Mouse (Mus musculus): Measurements from ENCODE around the gene Arl1. TPM values are rescaled to one million over a fixed set of nuclear protein-coding genes. Genes with fewer than 3 reads are reported as not detected.

The Arl1 gene
- polyA plus RNA-seq (2014; fragmentation: Nextera tagmentation; extraction: Ambion mirVana) = 177 and 184 TPM in 2 replicates

DNA sequence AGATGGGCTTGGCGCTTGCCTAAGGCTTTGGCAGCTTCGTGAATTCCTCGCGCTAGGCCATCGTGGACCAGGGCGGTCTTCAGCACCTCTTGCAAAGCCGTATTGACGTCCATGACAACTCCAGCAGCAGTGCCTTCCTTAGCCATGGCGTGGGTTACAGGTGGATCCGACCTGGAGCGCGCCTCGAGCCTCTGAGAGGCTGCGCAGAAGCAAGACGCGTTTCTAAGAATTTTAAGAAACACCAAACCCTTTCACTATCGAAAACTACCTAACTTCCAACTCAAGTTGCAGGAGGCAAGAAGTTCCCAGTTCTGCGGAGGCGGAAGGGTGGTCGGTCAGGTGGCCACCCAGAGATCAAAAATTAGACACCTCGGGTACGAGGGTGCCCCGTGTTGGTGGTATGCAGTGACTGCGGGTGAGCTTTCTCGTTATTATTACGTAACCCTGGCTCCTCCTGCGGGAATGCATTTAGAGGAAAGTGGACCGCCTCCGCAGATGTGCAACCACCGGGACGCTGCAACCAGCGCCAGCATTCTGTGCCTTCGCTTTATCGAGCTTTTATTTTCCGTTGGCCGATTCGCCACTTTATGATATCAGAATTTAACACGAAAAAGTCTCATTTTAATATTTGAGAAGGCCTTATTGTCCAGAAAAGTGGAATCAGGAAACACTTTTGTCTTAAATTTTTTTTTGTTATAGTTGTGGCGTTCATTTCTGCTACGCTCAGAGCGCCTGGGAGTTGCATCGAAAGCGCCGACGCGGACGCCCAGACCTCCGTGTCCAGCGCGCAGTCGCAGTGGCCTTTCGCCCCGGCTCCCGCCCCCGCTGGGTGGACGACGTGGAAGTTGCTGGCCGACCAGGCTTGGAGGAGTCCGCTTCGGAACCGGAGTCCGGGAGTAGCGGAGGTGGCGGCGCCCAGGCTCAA is at the start of gene Arl1:
TSS of gene Arl1 (plus strand) at position 288 of the 925 bp plus-strand sequence.
- peak; percentile 91 for DNase-seq (ENCODE audit: low spot score)
- peak within 1 kb of the TSS; percentile 95 for H3K9ac ChIP-seq (ENCODE audit: low read length)
- no peaks in the 10 kb centered on the region for H3K9me3 ChIP-seq (ENCODE audit: control insufficient read depth, low read length)
- WGBS = under 1% methylated on average over 65 of the region's 65 CpGs
- ATAC-seq (ENCODE audit: insufficient number of reproducible peaks, low FRiP score, low TSS enrichment, low read depth) = peak; percentile 94
- H3K4me2 ChIP-seq (ENCODE audit: low read depth, severe bottlenecking) = peak within 1 kb of the TSS; percentile 78
- H3K27me3 ChIP-seq (ENCODE audit: control insufficient read depth, insufficient read depth, low read length) = no peaks in the 10 kb centered on the region
- peak within 1 kb of the TSS; percentile 50; the same call in 1 of the 2 replicates for H3K27ac ChIP-seq (replicated peaks; ENCODE audit: low read depth, low read length)
- H3K4me1 ChIP-seq (ENCODE audit: control insufficient read depth, insufficient read depth, low read length) = peaks cover 4% of the 10 kb centered on the region
- no peaks in the 10 kb centered on the region for H3K36me3 ChIP-seq (ENCODE audit: control insufficient read depth, insufficient read depth, low read length)
- peak within 1 kb of the TSS; percentile 100 for H3K4me3 ChIP-seq (ENCODE audit: low read depth, low read length)

DNA sequence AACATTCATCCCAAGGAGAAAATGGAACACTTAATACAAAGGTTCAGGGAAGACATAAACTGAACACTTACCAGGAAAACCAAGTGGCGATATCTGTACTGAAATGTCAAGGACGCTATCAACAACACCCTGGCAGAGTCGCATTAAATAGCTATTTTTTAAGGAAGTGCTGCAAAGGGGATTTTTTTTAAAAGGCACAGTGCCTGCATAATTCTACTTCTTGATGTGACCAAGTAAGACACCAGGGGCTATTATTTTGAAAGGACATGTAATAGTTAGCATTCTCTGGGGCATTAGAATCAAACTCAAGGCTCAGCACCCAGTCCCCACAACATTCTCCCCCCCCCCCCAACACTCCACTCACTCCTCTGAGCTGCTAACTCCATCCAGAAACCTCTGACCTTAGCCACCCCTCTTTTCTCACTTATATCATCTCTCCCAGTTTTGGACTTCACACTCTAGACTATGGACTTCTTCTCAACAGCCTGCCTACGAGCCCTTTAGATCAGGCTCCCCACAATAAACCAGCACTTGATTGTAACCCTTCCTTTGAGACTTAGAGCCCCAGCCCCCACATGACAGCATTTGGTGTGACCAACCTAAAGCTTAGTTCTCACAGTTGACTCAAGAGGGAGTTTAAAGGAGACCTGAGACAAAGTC is 47.6 kb upstream of the Arl1 start:
- Histone ChIP-seq H3K27me3 (ENCODE audit: control insufficient read depth, insufficient read depth, low read length) (no peaks in the 10 kb centered on the region), H3K36me3 (ENCODE audit: control insufficient read depth, insufficient read depth, low read length) (no peaks in the 10 kb centered on the region), H3K9ac (ENCODE audit: low read length) (no peak overlapping the region), H3K4me3 (ENCODE audit: low read depth, low read length) (no peak overlapping the region), H3K4me1 (ENCODE audit: control insufficient read depth, insufficient read depth, low read length) (no peaks in the 10 kb centered on the region), H3K9me3 (ENCODE audit: control insufficient read depth, low read length) (no peaks in the 10 kb centered on the region), H3K27ac (replicated peaks; ENCODE audit: low read depth, low read length) (no peak overlapping the region), H3K4me2 (ENCODE audit: low read depth, severe bottlenecking) (no peak overlapping the region)
- ATAC-seq (ENCODE audit: insufficient number of reproducible peaks, low FRiP score, low TSS enrichment, low read depth) = no peak
- DNase-seq (ENCODE audit: low spot score) = no peak
- WGBS = 88% methylated on average over 4 of the region's 4 CpGs

DNA sequence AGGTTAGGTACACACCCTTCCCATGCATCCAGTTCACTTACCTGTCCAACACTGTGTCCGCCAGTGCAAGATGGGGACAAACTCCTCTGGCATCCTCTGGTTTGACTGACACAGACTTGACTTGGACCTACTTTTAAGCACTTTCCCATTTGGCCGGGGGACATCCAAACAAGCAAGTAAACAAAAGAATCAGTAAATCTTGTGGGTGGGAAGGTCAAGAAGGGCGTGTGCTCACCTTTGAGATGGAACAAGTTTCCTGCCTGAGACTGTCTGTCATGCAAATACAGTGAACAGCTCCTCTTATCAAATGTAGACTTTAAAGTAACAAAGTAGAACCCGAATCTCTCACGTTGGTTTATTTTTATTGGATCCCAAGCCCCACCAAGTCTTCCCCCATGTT is 45.7 kb upstream of the Arl1 start, which contains the start of gene Spic:
TSS of gene Spic (minus strand) at position 91 of the 400 bp plus-strand sequence.
- Histone ChIP-seq H3K4me3 (ENCODE audit: low read depth, low read length) (no peak within 1 kb of the TSS), H3K9ac (ENCODE audit: low read length) (no peak within 1 kb of the TSS), H3K9me3 (ENCODE audit: control insufficient read depth, low read length) (no peaks in the 10 kb centered on the region), H3K4me2 (ENCODE audit: low read depth, severe bottlenecking) (no peak within 1 kb of the TSS), H3K27me3 (ENCODE audit: control insufficient read depth, insufficient read depth, low read length) (no peaks in the 10 kb centered on the region), H3K36me3 (ENCODE audit: control insufficient read depth, insufficient read depth, low read length) (no peaks in the 10 kb centered on the region), H3K4me1 (ENCODE audit: control insufficient read depth, insufficient read depth, low read length) (no peaks in the 10 kb centered on the region), H3K27ac (replicated peaks; ENCODE audit: low read depth, low read length) (no peak within 1 kb of the TSS)
- 75% methylated on average over 5 of the region's 5 CpGs for WGBS
- ATAC-seq (ENCODE audit: insufficient number of reproducible peaks, low FRiP score, low TSS enrichment, low read depth) = no peak
- no peak for DNase-seq (ENCODE audit: low spot score)

GRCm38 (mm10) chr10:88700938-88701337 is 29.7 kb upstream of the Arl1 start:
- Histone ChIP-seq H3K4me1 (ENCODE audit: control insufficient read depth, insufficient read depth, low read length) (no peaks in the 10 kb centered on the region), H3K36me3 (ENCODE audit: control insufficient read depth, insufficient read depth, low read length) (no peaks in the 10 kb centered on the region), H3K9me3 (ENCODE audit: control insufficient read depth, low read length) (no peaks in the 10 kb centered on the region), H3K27ac (replicated peaks; ENCODE audit: low read depth, low read length) (no peak overlapping the region), H3K27me3 (ENCODE audit: control insufficient read depth, insufficient read depth, low read length) (no peaks in the 10 kb centered on the region), H3K9ac (ENCODE audit: low read length) (no peak overlapping the region), H3K4me3 (ENCODE audit: low read depth, low read length) (no peak overlapping the region), H3K4me2 (ENCODE audit: low read depth, severe bottlenecking) (no peak overlapping the region)
- DNase-seq (ENCODE audit: low spot score) = no peak
- 74% methylated on average over 6 of the region's 6 CpGs for WGBS
- ATAC-seq (ENCODE audit: insufficient number of reproducible peaks, low FRiP score, low TSS enrichment, low read depth) = no peak

DNA sequence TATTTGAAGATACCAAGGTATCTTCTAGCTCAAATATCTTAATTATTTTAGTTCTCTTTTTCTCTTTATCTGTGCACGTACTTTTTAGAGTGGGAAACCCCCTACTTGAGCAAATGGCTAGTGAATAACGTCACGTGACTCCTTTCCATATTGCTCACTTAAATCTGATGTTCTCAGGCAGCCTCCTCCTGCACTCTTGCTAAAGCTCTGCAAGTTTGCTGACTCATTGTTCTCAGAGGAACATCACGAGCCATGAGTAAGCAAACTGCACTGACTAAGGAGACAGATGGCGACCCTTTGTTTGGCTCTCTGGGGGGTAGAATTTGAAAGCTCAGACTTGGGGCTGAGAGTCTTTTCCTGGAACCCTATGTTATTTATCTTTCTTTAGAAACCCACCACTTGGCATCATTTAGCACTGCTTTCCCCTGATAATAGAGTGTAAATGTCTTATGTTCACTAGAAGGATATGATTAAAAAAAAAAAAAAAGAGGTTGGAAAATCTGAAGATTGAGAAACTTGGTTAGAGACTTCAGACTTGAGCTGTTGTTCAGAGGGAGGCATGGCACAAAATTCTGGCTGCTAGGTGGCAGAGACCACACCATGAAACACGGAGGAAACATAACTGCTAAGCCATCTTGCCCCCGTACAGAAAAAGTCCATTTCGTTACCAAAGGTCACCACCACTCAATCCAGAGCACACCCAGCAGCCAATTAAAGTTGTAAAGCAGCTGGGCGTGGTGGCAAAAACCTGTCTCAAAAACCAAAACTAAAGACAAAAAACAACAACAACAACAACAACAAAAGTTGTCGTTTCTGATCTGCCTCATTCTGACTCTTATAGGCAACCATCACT is 21.8 kb upstream of the Arl1 start:
- H3K9me3 ChIP-seq (ENCODE audit: control insufficient read depth, low read length) = no peaks in the 10 kb centered on the region
- no peak overlapping the region for H3K9ac ChIP-seq (ENCODE audit: low read length)
- H3K4me2 ChIP-seq (ENCODE audit: low read depth, severe bottlenecking) = no peak overlapping the region
- ATAC-seq (ENCODE audit: insufficient number of reproducible peaks, low FRiP score, low TSS enrichment, low read depth) (no peak), DNase-seq (ENCODE audit: low spot score) (no peak)
- 68% methylated on average over 10 of the region's 10 CpGs for WGBS
- no peaks in the 10 kb centered on the region for H3K36me3 ChIP-seq (ENCODE audit: control insufficient read depth, insufficient read depth, low read length)
- H3K27me3 ChIP-seq (ENCODE audit: control insufficient read depth, insufficient read depth, low read length) = no peaks in the 10 kb centered on the region
- no peak overlapping the region for H3K27ac ChIP-seq (replicated peaks; ENCODE audit: low read depth, low read length)
- H3K4me3 ChIP-seq (ENCODE audit: low read depth, low read length) = no peak overlapping the region
- H3K4me1 ChIP-seq (ENCODE audit: control insufficient read depth, insufficient read depth, low read length) = no peaks in the 10 kb centered on the region

DNA sequence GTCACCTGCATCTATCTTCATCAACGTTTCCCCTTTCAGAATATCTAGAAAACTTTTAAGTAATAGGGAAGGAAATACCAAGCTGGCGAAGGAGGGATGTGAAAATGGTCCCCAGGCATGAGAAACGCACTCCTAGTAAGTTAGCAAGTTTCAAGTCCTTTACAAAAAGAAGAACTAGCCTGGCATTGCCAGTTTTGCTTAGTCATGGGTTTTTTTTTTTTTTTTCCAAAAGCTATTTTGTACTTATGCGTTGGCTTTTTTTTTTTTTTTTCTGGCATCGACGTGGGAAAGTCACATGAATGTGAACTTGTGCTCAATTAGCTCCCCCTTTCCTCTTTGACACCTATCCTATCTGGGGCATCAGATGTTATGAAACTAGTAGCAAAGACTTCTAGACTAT is 18.3 kb upstream of the Arl1 start:
- Histone ChIP-seq H3K9ac (ENCODE audit: low read length) (no peak overlapping the region), H3K4me1 (ENCODE audit: control insufficient read depth, insufficient read depth, low read length) (0 out of 2 replicates have a peak, but pooled peaks cover 2% of the 10 kb centered on the region), H3K27me3 (ENCODE audit: control insufficient read depth, insufficient read depth, low read length) (no peaks in the 10 kb centered on the region), H3K9me3 (ENCODE audit: control insufficient read depth, low read length) (no peaks in the 10 kb centered on the region), H3K27ac (replicated peaks; ENCODE audit: low read depth, low read length) (no peak overlapping the region), H3K4me3 (ENCODE audit: low read depth, low read length) (no peak overlapping the region), H3K36me3 (ENCODE audit: control insufficient read depth, insufficient read depth, low read length) (no peaks in the 10 kb centered on the region), H3K4me2 (ENCODE audit: low read depth, severe bottlenecking) (no peak overlapping the region)
- 81% methylated on average over 6 of the region's 6 CpGs for WGBS
- no peak for DNase-seq (ENCODE audit: low spot score)
- ATAC-seq (ENCODE audit: insufficient number of reproducible peaks, low FRiP score, low TSS enrichment, low read depth) = no peak

GRCm38 (mm10) chr10:88714744-88715143 is 15.9 kb upstream of the Arl1 start:
- DNase-seq (ENCODE audit: low spot score) (no peak), ATAC-seq (ENCODE audit: insufficient number of reproducible peaks, low FRiP score, low TSS enrichment, low read depth) (no peak)
- Histone ChIP-seq H3K4me3 (ENCODE audit: low read depth, low read length) (no peak overlapping the region), H3K4me2 (ENCODE audit: low read depth, severe bottlenecking) (no peak overlapping the region), H3K36me3 (ENCODE audit: control insufficient read depth, insufficient read depth, low read length) (no peaks in the 10 kb centered on the region), H3K4me1 (ENCODE audit: control insufficient read depth, insufficient read depth, low read length) (0 out of 2 replicates have a peak, but pooled peaks cover 2% of the 10 kb centered on the region), H3K27me3 (ENCODE audit: control insufficient read depth, insufficient read depth, low read length) (no peaks in the 10 kb centered on the region), H3K9me3 (ENCODE audit: control insufficient read depth, low read length) (no peaks in the 10 kb centered on the region), H3K9ac (ENCODE audit: low read length) (no peak overlapping the region), H3K27ac (replicated peaks; ENCODE audit: low read depth, low read length) (no peak overlapping the region)
- WGBS = 85% methylated on average over 4 of the region's 4 CpGs

GRCm38 (mm10) chr10:88715621-88716020 is 15.0 kb upstream of the Arl1 start:
- no peaks in the 10 kb centered on the region for H3K36me3 ChIP-seq (ENCODE audit: control insufficient read depth, insufficient read depth, low read length)
- no peak overlapping the region for H3K4me3 ChIP-seq (ENCODE audit: low read depth, low read length)
- H3K9ac ChIP-seq (ENCODE audit: low read length) = no peak overlapping the region
- H3K9me3 ChIP-seq (ENCODE audit: control insufficient read depth, low read length) = no peaks in the 10 kb centered on the region
- 90% methylated on average over 6 of the region's 6 CpGs for WGBS
- 0 out of 2 replicates have a peak, but pooled peaks cover 2% of the 10 kb centered on the region for H3K4me1 ChIP-seq (ENCODE audit: control insufficient read depth, insufficient read depth, low read length)
- no peak overlapping the region for H3K4me2 ChIP-seq (ENCODE audit: low read depth, severe bottlenecking)
- no peak overlapping the region for H3K27ac ChIP-seq (replicated peaks; ENCODE audit: low read depth, low read length)
- no peaks in the 10 kb centered on the region for H3K27me3 ChIP-seq (ENCODE audit: control insufficient read depth, insufficient read depth, low read length)
- DNase-seq (ENCODE audit: low spot score) (no peak), ATAC-seq (ENCODE audit: insufficient number of reproducible peaks, low FRiP score, low TSS enrichment, low read depth) (no peak)
